Mouse (Mus musculus) layer of hippocampus, postnatal 14 days (tissue): ENCODE measurements around the gene Olfr1338. TPM values are rescaled to one million over a fixed set of nuclear protein-coding genes. Genes with fewer than 3 reads are reported as not detected.
A peak's percentile ranks its signal among the peaks of the same experiment; 100 is the strongest.
"Not testable (repeated sequence)": the region's sequence is repeated elsewhere in the genome, so short reads cannot be mapped to it uniquely, and the experiment has no call there.

ENCODE experiments used
- DNase-seq, 2 experiments: peaks; one replicate each; pipeline ENCODE4 v3.0.0; 2021 to 2022; ENCODE audit warnings: low spot score in 2 of 2, mixed read lengths in 1 of 2
- long read RNA-seq, 2 experiments: library from polyadenylated mRNA; stranded (forward); transcript quantifications; one replicate each; pipeline ENCODE4 v2.0.0; 2021
- total RNA-seq, 2 experiments: library from RNA; stranded (reverse); gene quantifications; 2 replicates each; pipeline ENCODE4 v1.2.3; 2021

The Olfr1338 gene
- not detected for total RNA-seq
- long read RNA-seq, experiment 1, result 0 reads
- long read RNA-seq, experiment 2, result 0 reads

- DNase-seq, result no peak
These were observed at the start of gene Olfr1338 for GRCm38 (mm10) chr4:118758637-118759036. Gene Olfr1338, minus strand, starts transcription at chr4:118758737.

- not testable (repeated sequence) for DNase-seq
These were observed 34.3 kb upstream of the Olfr1338 start for GRCm38 (mm10) chr4:118792796-118793195.

GRCm38 (mm10) chr4:118782486-118782885, 23.9 kb upstream of the Olfr1338 start, which contains the start of gene Olfr1337:
Gene Olfr1337, minus strand, starts transcription at chr4:118782586.
- DNase-seq, result no peak

- peak in 1 of 2 experiments; percentile 17 for DNase-seq
These were observed 16.7 kb downstream of the Olfr1338 start for GRCm38 (mm10) chr4:118741881-118742280.

- DNase-seq, result no peak
These were observed 17.4 kb downstream of the Olfr1338 start for GRCm38 (mm10) chr4:118740988-118741698.

GRCm38 (mm10) chr4:118739574-118739973, 19.0 kb downstream of the Olfr1338 start:
- DNase-seq, result no peak

GRCm38 (mm10) chr4:118731875-118732274, 26.7 kb downstream of the Olfr1338 start, which contains the start of gene Olfr1339:
Gene Olfr1339, plus strand, starts transcription at chr4:118732175.
- no peak for DNase-seq

GRCm38 (mm10) chr4:118721742-118722483, 36.6 kb downstream of the Olfr1338 start:
- no peak for DNase-seq

- DNase-seq, result no peak
These were observed 38.7 kb downstream of the Olfr1338 start, which contains the start of gene Olfr1340 for GRCm38 (mm10) chr4:118719838-118720237. Gene Olfr1340, plus strand, starts transcription at chr4:118720138.

GRCm38 (mm10) chr4:118711656-118712055, 46.9 kb downstream of the Olfr1338 start:
- DNase-seq, result no peak

GRCm38 (mm10) chr4:118708086-118708485, 50.5 kb downstream of the Olfr1338 start:
- DNase-seq, result no peak

- DNase-seq, result no peak
These were observed 55.3 kb downstream of the Olfr1338 start, which contains the start of gene Olfr1341 for GRCm38 (mm10) chr4:118703223-118703622. Gene Olfr1341, plus strand, starts transcription at chr4:118703523.

Other genes with a start within 250 kb of the Olfr1338 start
- gene 2610528J11Rik, start 231.7 kb downstream of the Olfr1338 start, total RNA-seq, result not detected
- 1 to 10 TPM; 8.5 to 9.1 TPM for gene Tmem125, start 214.7 kb downstream of the Olfr1338 start, total RNA-seq
- gene Cfap57, start 138.0 kb downstream of the Olfr1338 start, total RNA-seq, result under 1 TPM; 0.76 to 0.99 TPM
- gene Ebna1bp2, start 137.9 kb downstream of the Olfr1338 start, total RNA-seq, result 10 to 100 TPM; 49.2 to 55.5 TPM
- not detected for gene Olfr62, start 99.8 kb downstream of the Olfr1338 start, total RNA-seq
- gene Olfr1342, start 66.0 kb downstream of the Olfr1338 start, total RNA-seq, result not detected
- not detected for gene Olfr1341, start 55.2 kb downstream of the Olfr1338 start, total RNA-seq
- not detected for gene Olfr1340, start 38.6 kb downstream of the Olfr1338 start, total RNA-seq
- not detected for gene Olfr1339, start 26.6 kb downstream of the Olfr1338 start, total RNA-seq
- gene Olfr1337, start 23.8 kb upstream of the Olfr1338 start, total RNA-seq, result not detected
- not detected for gene Olfr1335, start 51.2 kb upstream of the Olfr1338 start, total RNA-seq
- gene Olfr1333, start 77.5 kb upstream of the Olfr1338 start, total RNA-seq, result not detected
- not detected for gene Olfr1331, start 105.9 kb upstream of the Olfr1338 start, total RNA-seq
- not detected for gene Olfr1330, start 129.9 kb upstream of the Olfr1338 start, total RNA-seq
- not detected for gene Olfr1329, start 158.7 kb upstream of the Olfr1338 start, total RNA-seq
- not detected for gene Olfr1328, start 179.9 kb upstream of the Olfr1338 start, total RNA-seq
- gene Lao1, start 202.8 kb upstream of the Olfr1338 start, total RNA-seq, result 1 to 10 TPM in 1 of 2 experiments, under 1 TPM in 1; 0.95 to 1.2 TPM